Mouse (Mus musculus) hindbrain, embryonic 15.5 days (tissue): ENCODE measurements around the gene Me1. TPM values are rescaled to one million over a fixed set of nuclear protein-coding genes. Genes with fewer than 3 reads are reported as not detected.
"Not testable (repeated sequence)": the region's sequence is repeated elsewhere in the genome, so short reads cannot be mapped to it uniquely, and the experiment has no call there.

Experiments
- ATAC-seq: fragments of 200-750 bp; cut with Nextera tagmentation; 2 replicates; pipeline ENCODE4 v1.8.0; 2017; ENCODE audit warnings: low read depth, moderate number of reproducible peaks, moderate TSS enrichment; ENCODE audit not compliant: low FRiP score
- H3K27ac ChIP-seq: fragments of 300-500 bp; sonication (generic); replicated peaks from 2 replicates; pipeline ENCODE4 v1.5.1; 2015; ENCODE audit warnings: mild to moderate bottlenecking, inconsistent platforms
- H3K27me3 ChIP-seq: fragments of 300-500 bp; sonication (generic); 2 replicates; pipeline ENCODE4 v1.6.1; 2015; ENCODE audit warnings: control low read depth, inconsistent platforms
- H3K36me3 ChIP-seq: fragments of 300-500 bp; sonication (generic); 2 replicates; pipeline ENCODE4 v1.6.1; 2015; ENCODE audit warnings: control low read depth, inconsistent platforms
- H3K4me1 ChIP-seq: fragments of 300-500 bp; sonication (generic); replicated peaks from 2 replicates; pipeline ENCODE4 v1.6.1; 2015; ENCODE audit warnings: control low read depth, inconsistent platforms
- H3K4me2 ChIP-seq: fragments of 300-500 bp; sonication (generic); 2 replicates; pipeline ENCODE4 v1.6.1; 2015; ENCODE audit warnings: moderate library complexity, mild to moderate bottlenecking, inconsistent platforms
- H3K4me3 ChIP-seq: fragments of 300-500 bp; sonication (generic); 2 replicates; pipeline ENCODE4 v1.5.1; 2015; ENCODE audit warnings: mild to moderate bottlenecking, inconsistent platforms
- H3K9ac ChIP-seq: fragments of 300-500 bp; sonication (generic); 2 replicates; pipeline ENCODE4 v1.6.1; 2015; ENCODE audit warnings: inconsistent platforms
- H3K9me3 ChIP-seq: fragments of 300-500 bp; sonication (generic); 2 replicates; pipeline ENCODE4 v1.6.1; 2016; ENCODE audit warnings: control low read depth, inconsistent platforms
- WGBS: fragments of 180-500 bp; shearing (Covaris S2); methylation state at CpG from one replicate; pipeline ENCODE4 v1.1.7; 2015; 5-methylcytosine and 5-hydroxymethylcytosine counted together
- polyA plus RNA-seq: library from polyadenylated mRNA; unstranded; fragments of >200 nt; fragmentation: Nextera tagmentation; extraction: Ambion mirVana; gene quantifications from 2 replicates; pipeline ENCODE4 v1.2.1, GENCODE M21; 2015

Me1 gene
- polyA plus RNA-seq, 1 experiment from 2014 or later = 52.6 TPM

DNA sequence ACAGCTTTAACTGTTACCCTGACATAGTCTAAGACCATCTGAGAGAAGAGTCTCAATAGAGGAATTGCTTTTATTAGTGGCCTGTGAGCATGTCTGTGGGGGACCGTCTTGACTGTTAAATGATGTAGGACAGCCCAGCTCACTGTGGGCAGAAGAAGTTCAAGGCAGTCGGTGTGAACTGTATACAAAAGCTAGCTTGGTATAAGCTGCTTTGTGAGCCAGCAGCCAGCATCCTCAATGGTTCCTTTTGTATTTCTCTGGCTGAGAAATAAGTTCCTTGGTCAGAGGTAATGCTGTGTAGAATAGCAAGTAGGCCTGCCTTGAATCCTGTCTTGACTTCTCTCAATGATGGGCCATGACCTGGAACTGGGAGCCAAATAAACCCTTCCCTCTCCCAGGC lies 73.7 kb downstream of the Me1 start:
- H3K4me1 ChIP-seq = 0 out of 2 replicates have a peak, but pooled peaks cover 2% of the 10 kb centered on the region
- no peaks in the 10 kb centered on the region for H3K36me3 ChIP-seq
- H3K27ac ChIP-seq = no peak overlapping the region
- ATAC-seq = peak; percentile 89
- no peaks in the 10 kb centered on the region for H3K27me3 ChIP-seq
- no peak overlapping the region for H3K4me3 ChIP-seq
- no peaks in the 10 kb centered on the region for H3K9me3 ChIP-seq
- no peak overlapping the region for H3K9ac ChIP-seq
- 47% methylated on average over 2 of the region's 2 CpGs for WGBS
- H3K4me2 ChIP-seq = no peak overlapping the region

DNA sequence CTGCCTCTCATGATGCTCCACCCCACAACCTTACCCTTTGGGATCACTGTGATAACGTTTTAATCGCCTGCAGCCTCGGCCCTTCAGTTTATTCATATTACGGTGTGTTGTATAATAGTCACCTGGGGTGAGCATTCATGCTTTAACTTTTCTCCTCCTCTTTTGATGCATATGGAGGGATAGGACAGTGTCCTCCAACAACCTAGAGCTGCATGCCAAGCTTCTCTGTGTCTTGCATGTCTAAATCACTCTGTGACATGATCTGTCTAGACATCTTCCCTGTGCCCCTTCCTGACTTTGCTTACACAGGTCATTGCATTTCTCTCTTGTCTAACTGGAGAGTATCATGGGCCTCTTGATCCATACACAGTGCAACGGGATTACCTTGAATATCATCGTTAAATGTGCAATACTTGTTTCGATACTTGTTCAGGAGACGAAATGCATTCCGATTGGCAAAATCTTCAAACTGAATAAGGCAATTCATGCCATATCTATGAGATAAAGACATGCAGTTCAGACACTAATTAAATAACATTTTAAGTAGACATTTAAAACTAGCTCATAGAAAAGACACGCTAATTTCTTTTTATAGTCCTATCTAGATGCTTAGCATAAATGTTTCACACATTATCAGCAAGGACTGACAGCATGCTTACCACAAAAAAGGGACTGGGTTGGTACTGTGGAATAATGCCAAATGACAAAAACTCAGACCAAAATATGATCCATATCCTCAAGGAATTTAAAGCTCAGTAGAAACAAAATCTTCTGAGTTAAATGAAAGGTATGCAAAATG lies 76.2 kb downstream of the Me1 start:
- WGBS = 67% methylated on average over 10 of the region's 10 CpGs
- Histone ChIP-seq H3K4me1 (0 out of 2 replicates have a peak, but pooled peaks cover 2% of the 10 kb centered on the region), H3K27ac (no peak overlapping the region), H3K27me3 (no peaks in the 10 kb centered on the region), H3K9ac (no peak overlapping the region), H3K9me3 (no peaks in the 10 kb centered on the region), H3K4me2 (no peak overlapping the region), H3K36me3 (no peaks in the 10 kb centered on the region), H3K4me3 (no peak overlapping the region)
- no peak for ATAC-seq

DNA sequence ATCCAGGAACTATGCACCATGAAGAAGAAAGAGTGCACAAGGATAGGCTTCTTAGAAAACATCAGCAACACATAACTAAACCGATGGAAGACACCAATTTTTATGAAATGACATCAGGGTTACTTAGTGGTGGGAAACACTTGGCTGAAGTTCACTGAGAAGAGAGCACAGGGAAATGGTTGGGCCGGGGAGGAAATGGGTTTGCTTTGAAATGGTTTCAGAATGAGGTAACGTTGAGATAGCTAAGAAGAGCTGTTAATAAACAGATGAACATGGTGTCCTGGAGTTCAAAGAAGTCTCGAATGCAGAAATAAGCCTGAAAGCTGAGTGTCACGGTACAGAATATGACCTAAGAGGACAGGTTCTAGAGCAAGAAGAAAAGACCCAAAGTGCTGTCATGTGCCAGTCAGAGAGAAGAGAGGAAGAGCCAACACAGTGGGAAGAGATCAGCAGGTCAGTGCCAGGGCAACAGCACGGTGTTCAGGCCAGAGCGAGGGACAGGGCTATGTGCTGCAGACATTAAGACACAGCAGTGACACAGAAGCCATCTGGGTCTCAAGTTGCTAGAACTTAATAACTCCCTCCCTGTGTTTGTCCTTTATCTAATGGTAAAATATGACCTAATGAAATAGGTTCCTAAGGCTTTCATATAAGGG lies 77.8 kb downstream of the Me1 start:
- no peak overlapping the region for H3K4me2 ChIP-seq
- 78% methylated on average over 7 of the region's 7 CpGs for WGBS

DNA sequence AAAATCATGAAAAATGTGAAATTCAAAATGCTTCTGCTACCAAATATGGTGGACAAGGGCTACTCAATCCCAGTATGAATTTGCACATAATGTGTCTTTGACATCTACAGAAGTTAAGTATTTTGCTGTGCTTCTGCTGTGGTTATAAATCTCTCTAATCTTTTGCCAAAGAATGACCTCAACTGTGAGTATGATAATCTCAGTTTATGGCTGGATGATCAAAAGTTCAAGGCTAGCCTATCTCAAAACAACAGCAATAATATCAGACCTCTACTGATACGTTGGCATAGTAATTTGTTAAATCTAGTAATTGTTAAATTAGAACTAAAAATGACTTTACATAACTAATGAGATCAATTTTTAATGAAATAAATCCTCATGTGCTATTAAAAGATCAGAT lies 80.0 kb downstream of the Me1 start:
- Histone ChIP-seq H3K27me3 (no peaks in the 10 kb centered on the region), H3K36me3 (0 out of 2 replicates have a peak, but pooled peaks cover 4% of the 10 kb centered on the region), H3K9me3 (no peaks in the 10 kb centered on the region), H3K4me2 (no peak overlapping the region), H3K4me1 (0 out of 2 replicates have a peak, but pooled peaks cover 2% of the 10 kb centered on the region), H3K4me3 (no peak overlapping the region), H3K27ac (no peak overlapping the region), H3K9ac (no peak overlapping the region)
- no peak for ATAC-seq
- 87% methylated on average over 1 of the region's 1 CpGs for WGBS

More for the DNA sequence above, 77.8 kb downstream of the Me1 start:
- Histone ChIP-seq H3K9ac (no peak overlapping the region), H3K27ac (no peak overlapping the region), H3K4me1 (0 out of 2 replicates have a peak, but pooled peaks cover 2% of the 10 kb centered on the region), H3K36me3 (no peaks in the 10 kb centered on the region), H3K4me3 (no peak overlapping the region), H3K27me3 (no peaks in the 10 kb centered on the region), H3K9me3 (no peaks in the 10 kb centered on the region)
- ATAC-seq = no peak

DNA sequence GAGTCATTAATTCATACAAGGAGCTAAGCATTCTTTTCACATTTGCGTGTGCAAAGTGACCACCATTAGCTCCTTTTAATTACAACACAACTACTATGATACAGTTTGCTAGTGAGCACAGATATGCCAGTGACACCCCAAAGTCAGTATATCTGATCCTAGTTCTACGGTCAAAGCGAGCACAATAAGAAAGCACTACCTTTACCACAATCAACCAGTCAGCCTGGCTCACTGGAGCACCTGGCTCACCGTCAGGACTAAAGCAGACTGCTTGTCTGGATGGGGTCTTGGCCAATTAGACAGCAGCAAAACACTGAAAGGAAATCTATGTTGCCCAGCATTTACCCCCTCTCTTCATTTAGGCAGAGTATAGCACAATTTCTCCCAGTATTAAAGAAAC lies 83.7 kb downstream of the Me1 start:
- H3K36me3 ChIP-seq = 0 out of 2 replicates have a peak, but pooled peaks cover 4% of the 10 kb centered on the region
- no peak overlapping the region for H3K4me3 ChIP-seq
- H3K4me2 ChIP-seq = no peak overlapping the region
- H3K27ac ChIP-seq = no peak overlapping the region
- H3K9me3 ChIP-seq = no peaks in the 10 kb centered on the region
- ATAC-seq = no peak
- H3K9ac ChIP-seq = no peak overlapping the region
- WGBS = 95% methylated on average over 4 of the region's 4 CpGs
- no peaks in the 10 kb centered on the region for H3K27me3 ChIP-seq
- no peaks in the 10 kb centered on the region for H3K4me1 ChIP-seq

DNA sequence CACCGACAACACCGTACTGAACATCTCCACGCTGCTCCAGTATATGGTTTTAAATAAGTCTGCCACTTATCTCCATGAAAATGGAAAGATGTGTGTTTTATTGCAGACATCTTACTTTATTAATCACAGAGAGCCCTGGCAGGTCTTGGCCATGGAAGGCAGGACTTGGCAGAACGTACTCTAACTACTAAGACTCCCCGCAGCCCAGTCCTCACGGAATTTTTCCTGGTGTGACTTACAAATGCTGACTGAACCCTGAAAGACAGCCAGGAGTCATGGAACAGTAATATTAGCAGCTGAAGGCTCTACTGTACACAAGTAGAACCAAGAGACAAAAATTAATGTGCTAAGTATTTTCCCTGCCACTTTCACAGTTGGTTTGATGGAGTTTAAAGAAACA lies 90.0 kb downstream of the Me1 start:
- Histone ChIP-seq H3K9me3 (no peaks in the 10 kb centered on the region), H3K4me3 (no peak overlapping the region), H3K36me3 (no peaks in the 10 kb centered on the region), H3K9ac (no peak overlapping the region), H3K27me3 (no peaks in the 10 kb centered on the region), H3K4me1 (no peaks in the 10 kb centered on the region), H3K27ac (no peak overlapping the region), H3K4me2 (no peak overlapping the region)
- WGBS = 83% methylated on average over 6 of the region's 6 CpGs
- ATAC-seq = no peak

DNA sequence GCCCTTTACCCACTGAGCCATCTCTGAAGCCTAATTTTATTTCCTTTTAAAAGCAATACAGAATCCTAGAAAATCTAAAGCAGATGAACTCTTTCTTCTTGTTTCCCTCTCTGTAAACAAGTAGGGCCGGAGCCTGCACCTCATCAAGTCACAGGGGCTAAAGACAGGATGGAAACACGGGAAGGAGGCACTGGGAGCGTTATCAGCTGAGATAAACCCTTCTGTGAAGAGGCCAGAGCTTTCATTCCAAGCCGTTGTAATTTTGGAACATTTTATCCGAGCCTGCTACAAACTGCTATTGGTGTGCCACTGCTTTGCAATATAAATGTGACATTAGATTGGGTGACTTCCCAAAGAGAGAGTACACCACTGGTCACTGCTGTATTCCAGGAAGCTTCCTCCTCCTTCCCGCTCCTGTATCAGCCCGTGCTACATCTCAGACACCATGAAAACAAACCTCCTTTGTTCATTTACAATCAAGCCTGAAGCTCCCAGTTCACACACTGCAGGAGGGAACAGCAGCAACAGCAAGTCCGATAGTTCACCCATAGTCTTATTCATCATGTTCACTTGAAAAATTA lies 95.9 kb downstream of the Me1 start:
- ATAC-seq = no peak

DNA sequence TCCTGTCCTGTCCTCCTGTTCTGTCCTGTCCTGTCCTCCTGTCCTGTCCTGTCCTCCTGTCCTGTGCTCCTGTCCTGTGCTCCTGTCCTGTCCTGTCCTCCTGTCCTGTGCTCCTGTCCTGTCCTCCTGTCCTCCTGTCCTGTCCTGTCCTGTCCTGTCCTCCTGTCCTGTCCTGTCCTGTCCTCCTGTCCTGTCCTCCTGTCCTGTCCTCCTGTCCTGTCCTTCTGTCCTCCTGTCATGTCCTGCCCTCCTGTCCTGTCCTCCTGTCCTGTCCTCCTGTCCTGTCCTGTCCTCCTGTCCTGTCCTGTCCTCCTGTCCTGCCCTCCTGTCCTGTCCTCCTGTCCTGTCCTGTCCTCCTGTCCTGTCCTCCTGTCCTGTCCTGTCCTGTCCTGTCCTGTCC lies 98.8 kb downstream of the Me1 start:
- H3K9ac ChIP-seq = not testable (repeated sequence)

More for the DNA sequence above, 95.9 kb downstream of the Me1 start:
- Histone ChIP-seq H3K9ac (no peak overlapping the region), H3K36me3 (peaks cover 3% of the 10 kb centered on the region; the same call in 1 of the 2 replicates), H3K4me2 (no peak overlapping the region), H3K4me1 (no peaks in the 10 kb centered on the region), H3K27ac (no peak overlapping the region), H3K9me3 (no peaks in the 10 kb centered on the region), H3K27me3 (no peaks in the 10 kb centered on the region), H3K4me3 (no peak overlapping the region)
- WGBS = 61% methylated on average over 8 of the region's 8 CpGs

DNA sequence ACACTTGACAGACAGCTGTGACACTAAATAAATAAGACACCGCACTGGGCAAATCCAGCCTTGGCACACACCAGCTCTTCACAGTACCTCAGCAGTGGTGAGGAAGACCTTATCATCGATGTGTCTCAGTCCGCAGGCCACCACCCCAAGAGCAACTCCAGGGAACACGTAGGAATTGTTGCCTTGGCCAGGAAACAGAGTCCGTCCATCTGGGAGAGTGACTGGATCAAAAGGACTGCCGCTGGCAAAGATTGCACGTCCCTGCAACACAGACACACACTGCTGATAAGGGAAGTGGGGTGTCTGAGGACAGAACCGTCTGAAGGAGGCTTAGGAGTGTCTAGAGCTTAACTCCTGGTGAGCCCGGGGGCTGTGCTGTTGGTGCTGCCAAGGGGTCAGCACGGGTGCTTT lies 101.4 kb downstream of the Me1 start:
- H3K4me1 ChIP-seq, H3K27me3 ChIP-seq, H3K36me3 ChIP-seq, H3K4me2 ChIP-seq, H3K9me3 ChIP-seq, H3K4me3 ChIP-seq, H3K27ac ChIP-seq, H3K9ac ChIP-seq: not testable (repeated sequence)
- ATAC-seq = 0 out of 2 replicates have a peak, but pooled peaks have one; percentile 54
- 69% methylated on average over 10 of the region's 10 CpGs for WGBS

More for the DNA sequence above, 98.8 kb downstream of the Me1 start:
- H3K27ac ChIP-seq, H3K4me1 ChIP-seq, H3K27me3 ChIP-seq, ATAC-seq, H3K4me3 ChIP-seq, H3K4me2 ChIP-seq, H3K36me3 ChIP-seq, H3K9me3 ChIP-seq: not testable (repeated sequence)

DNA sequence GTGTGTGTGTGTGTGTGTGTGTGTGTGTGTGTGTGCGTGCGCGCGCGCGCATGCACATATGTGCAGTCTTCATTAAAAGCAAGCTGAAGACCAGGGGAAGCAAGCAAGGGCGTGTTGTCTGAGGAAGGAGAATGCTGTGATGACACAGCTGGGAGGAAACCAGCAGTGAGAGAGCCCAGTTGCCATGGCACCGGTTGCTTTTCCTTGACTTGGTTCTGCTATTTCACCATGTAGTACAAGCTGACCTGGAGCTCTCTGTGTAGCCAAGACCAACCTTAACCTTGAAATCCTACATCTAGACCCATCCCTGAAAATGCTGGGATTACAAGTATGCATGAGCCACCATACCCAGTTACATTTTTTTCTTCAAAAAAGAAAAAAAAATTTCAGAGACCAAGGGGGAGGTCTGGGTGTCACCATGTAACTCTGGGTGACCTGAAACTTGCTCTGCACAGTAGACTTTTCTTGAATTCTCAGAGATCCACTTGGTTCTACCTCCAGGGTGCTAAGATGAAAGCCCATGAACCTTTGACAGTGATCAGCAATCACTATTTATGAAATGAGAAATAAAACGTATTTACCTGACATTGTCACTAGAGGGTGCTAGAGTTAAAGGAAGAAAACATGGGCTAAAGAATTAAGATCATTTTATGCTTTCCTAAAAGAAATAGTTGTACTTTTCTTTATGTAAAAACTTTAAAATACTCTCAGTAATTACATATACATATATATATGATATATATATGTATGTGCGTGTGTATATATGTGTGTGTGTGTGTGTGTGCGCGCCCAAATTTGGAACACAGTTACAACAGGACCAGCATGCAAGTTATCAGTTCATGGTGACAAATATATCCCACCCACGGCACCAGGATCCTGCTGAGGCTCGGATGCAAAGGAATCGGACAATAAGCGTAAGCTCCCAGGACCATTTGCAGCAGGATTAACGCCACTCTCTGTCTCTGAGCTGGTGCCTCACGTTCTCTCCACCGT lies 102.8 kb downstream of the Me1 start:
- peaks cover 7% of the 10 kb centered on the region; the same call in 1 of the 2 replicates for H3K36me3 ChIP-seq
- 0 out of 2 replicates have a peak, but pooled peaks have one; percentile 40 for ATAC-seq

DNA sequence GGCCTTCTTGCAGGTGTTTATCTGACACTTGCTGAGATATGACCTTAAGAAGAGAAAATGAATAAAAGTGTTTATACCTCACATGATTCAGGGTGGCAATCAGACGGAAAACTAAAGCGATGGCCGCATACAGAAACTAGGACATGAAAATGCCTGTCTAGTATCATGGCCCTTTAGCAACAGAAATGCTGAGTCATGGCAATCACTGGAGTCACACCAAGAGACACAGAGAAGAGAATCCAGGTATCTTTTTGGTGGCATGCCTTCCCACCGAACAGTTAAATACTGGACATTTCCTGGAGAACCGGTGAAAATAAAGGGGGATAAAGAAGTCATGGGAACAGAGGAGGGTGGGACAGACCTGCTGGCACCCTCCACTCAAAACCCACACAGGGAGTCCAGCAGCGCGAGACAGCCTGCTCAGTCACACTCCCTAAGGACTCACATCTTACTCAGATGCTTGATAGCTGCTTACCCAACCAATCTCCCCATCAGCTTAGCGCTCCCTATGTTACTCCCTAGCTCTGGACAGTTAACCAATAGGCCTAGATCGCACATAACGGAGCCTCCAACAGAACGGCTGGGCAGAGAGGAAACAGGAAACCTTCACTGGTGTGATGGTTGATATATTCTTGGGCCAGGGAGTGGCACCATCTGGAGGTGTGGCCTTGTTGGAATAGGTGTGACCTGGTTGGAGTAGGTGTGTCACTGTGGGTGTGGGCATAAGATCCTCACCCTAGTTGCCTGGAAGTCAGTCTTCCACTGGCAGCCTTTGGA lies 108.5 kb downstream of the Me1 start:
- Histone ChIP-seq H3K4me1 (no peaks in the 10 kb centered on the region), H3K27me3 (no peaks in the 10 kb centered on the region), H3K9ac (no peak overlapping the region), H3K4me2 (no peak overlapping the region), H3K4me3 (no peak overlapping the region), H3K27ac (no peak overlapping the region), H3K36me3 (no peaks in the 10 kb centered on the region), H3K9me3 (no peaks in the 10 kb centered on the region)
- 95% methylated on average over 11 of the region's 11 CpGs for WGBS
- ATAC-seq = no peak

More for the DNA sequence above, 102.8 kb downstream of the Me1 start:
- H3K4me2 ChIP-seq = no peak overlapping the region
- 76% methylated on average over 19 of the region's 19 CpGs for WGBS
- no peak overlapping the region for H3K27ac ChIP-seq
- no peak overlapping the region for H3K4me3 ChIP-seq
- H3K4me1 ChIP-seq = no peaks in the 10 kb centered on the region; the same call in 1 of the 2 replicates
- H3K9ac ChIP-seq = no peak overlapping the region
- no peaks in the 10 kb centered on the region for H3K27me3 ChIP-seq
- no peaks in the 10 kb centered on the region for H3K9me3 ChIP-seq
